Mouse (Mus musculus) G1E (cell line): Measurements from ENCODE around the gene Inhbc. TPM values are rescaled to one million over a fixed set of nuclear protein-coding genes. Genes with fewer than 3 reads are reported as not detected.

Experiments used
- ATAC-seq: 2 replicates; pipeline ENCODE4 v1.8.0; 2016; ENCODE audit warnings: mild to moderate bottlenecking; ENCODE audit not compliant: insufficient number of reproducible peaks, poor library complexity, low FRiP score, severe bottlenecking; ENCODE audit errors: extremely low read depth
- DNase-seq: peaks from one replicate; pipeline ENCODE4 v3.0.0; 2012; ENCODE audit warnings: low spot score
- H3K27me3 ChIP-seq: 2 replicates; pipeline ENCODE4 v1.6.1; 2012; ENCODE audit warnings: mild to moderate bottlenecking, low read length, inconsistent platforms; ENCODE audit not compliant: insufficient read depth
- H3K36me3 ChIP-seq: replicated peaks from 2 replicates; pipeline ENCODE3; 2012; ENCODE audit warnings: mild to moderate bottlenecking, inconsistent platforms
- H3K4me1 ChIP-seq: 2 replicates; pipeline ENCODE4 v1.6.1; 2012; ENCODE audit warnings: low read depth, low read length, inconsistent platforms, mixed read lengths; ENCODE audit not compliant: insufficient read depth
- H3K4me3 ChIP-seq: 2 replicates; pipeline ENCODE4 v1.5.1; 2012; ENCODE audit warnings: low read depth, mild to moderate bottlenecking, inconsistent platforms, low read length, moderate library complexity, mixed read lengths
- H3K9me3 ChIP-seq: replicated peaks from 2 replicates; pipeline ENCODE4 v1.6.1; 2012; ENCODE audit warnings: inconsistent platforms
- CTCF ChIP-seq: IDR thresholded peaks from 2 replicates; pipeline ENCODE4 v1.5.1; 2012; ENCODE audit warnings: low read depth, low read length, inconsistent platforms, mixed read lengths
- GATA1 ChIP-seq: IDR thresholded peaks from 2 replicates; pipeline ENCODE4 v1.6.1; 2012; ENCODE audit warnings: borderline replicate concordance, low read length, inconsistent platforms, mixed read lengths
- GATA2 ChIP-seq: IDR thresholded peaks from 2 replicates; pipeline ENCODE4 v1.6.1; 2012; ENCODE audit warnings: low read depth, low read length, inconsistent platforms, borderline replicate concordance
- POLR2AphosphoS5 ChIP-seq: IDR thresholded peaks from 2 replicates; pipeline ENCODE4 v1.6.1; 2012; ENCODE audit warnings: low read depth, low read length, inconsistent platforms; ENCODE audit not compliant: insufficient replicate concordance
- TAL1 ChIP-seq: conservative IDR thresholded peaks from 2 replicates; pipeline ENCODE4 v1.6.1; 2012; ENCODE audit warnings: low read depth, low read length, inconsistent platforms, mixed read lengths
- polyA plus RNA-seq: library from polyadenylated mRNA; stranded (reverse); fragments of >175 nt; gene quantifications from 2 replicates; pipeline ENCODE4 v1.2.3, GENCODE M21; 2012
- total RNA-seq, 2 experiments: library from RNA; stranded (forward) in 1 of 2; stranded (reverse) in 1 of 2; fragments of 200-1000 nt in 1 of 2; fragments of >200 nt in 1 of 2; fragmentation: Nextera tagmentation in 1 of 2; gene quantifications; 2 replicates each; pipeline ENCODE4 v1.2.3; 2014 to 2017

Inhbc gene
- total and polyA plus RNA-seq, 3 experiments = 0.05 TPM; not detected in 2

GRCm38 (mm10) chr10:127404701-127405100 is 34.5 kb upstream of the Inhbc start:
- TF ChIP-seq GATA1 (no peak), TAL1 (no peak), GATA2 (no peak), POLR2AphosphoS5 (no peak), CTCF (no peak)
- no peaks in the 10 kb centered on the region for H3K4me1 ChIP-seq
- no peaks in the 10 kb centered on the region for H3K27me3 ChIP-seq
- H3K4me3 ChIP-seq = no peak overlapping the region
- DNase-seq = no peak
- H3K9me3 ChIP-seq = no peaks in the 10 kb centered on the region
- ATAC-seq = no peak
- peaks cover 67% of the 10 kb centered on the region for H3K36me3 ChIP-seq

- H3K4me1 ChIP-seq = peaks cover 2% of the 10 kb centered on the region
- H3K27me3 ChIP-seq = no peaks in the 10 kb centered on the region
- no peak overlapping the region for H3K4me3 ChIP-seq
- no peaks in the 10 kb centered on the region for H3K9me3 ChIP-seq
- ATAC-seq (no peak), DNase-seq (no peak)
- TF ChIP-seq POLR2AphosphoS5 (no peak), GATA2 (no peak), TAL1 (no peak), CTCF (no peak), GATA1 (no peak)
- peaks cover 48% of the 10 kb centered on the region for H3K36me3 ChIP-seq
Observed at GRCm38 (mm10) chr10:127391774-127392173, 21.5 kb upstream of the Inhbc start.

- Histone ChIP-seq H3K9me3 (no peaks in the 10 kb centered on the region), H3K4me3 (peak overlapping the region; percentile 82; the same call in 1 of the 2 replicates), H3K27me3 (peaks cover 8% of the 10 kb centered on the region), H3K4me1 (peaks cover 22% of the 10 kb centered on the region), H3K36me3 (peaks cover 17% of the 10 kb centered on the region)
- TF ChIP-seq GATA2 = no peak
- no peak for TF ChIP-seq POLR2AphosphoS5
- TF ChIP-seq CTCF = no peak
- no peak for TF ChIP-seq TAL1
- no peak for TF ChIP-seq GATA1
- no peak for DNase-seq
- ATAC-seq = no peak
Observed at GRCm38 (mm10) chr10:127381743-127382134, 11.5 kb upstream of the Inhbc start.

- peak; percentile 59 for DNase-seq
- peaks cover 13% of the 10 kb centered on the region for H3K36me3 ChIP-seq
- H3K27me3 ChIP-seq = peaks cover 8% of the 10 kb centered on the region
- no peaks in the 10 kb centered on the region for H3K9me3 ChIP-seq
- H3K4me3 ChIP-seq = peak overlapping the region; percentile 82
- peaks cover 22% of the 10 kb centered on the region for H3K4me1 ChIP-seq
- no peak for TF ChIP-seq GATA1
- TF ChIP-seq TAL1 = no peak
- no peak for TF ChIP-seq CTCF
- no peak for TF ChIP-seq GATA2
- no peak for ATAC-seq
Observed at GRCm38 (mm10) chr10:127380767-127381742, 10.8 kb upstream of the Inhbc start.

- ATAC-seq (peak; percentile 79), DNase-seq (peak; percentile 92)
- no peaks in the 10 kb centered on the region for H3K9me3 ChIP-seq
- TF ChIP-seq CTCF (no peak), GATA1 (no peak), TAL1 (no peak), GATA2 (no peak)
- peaks cover 22% of the 10 kb centered on the region for H3K4me1 ChIP-seq
- peaks cover 8% of the 10 kb centered on the region for H3K27me3 ChIP-seq
- H3K36me3 ChIP-seq = peaks cover 9% of the 10 kb centered on the region
- H3K4me3 ChIP-seq = peak within 1 kb of the TSS; percentile 82
Observed at GRCm38 (mm10) chr10:127380251-127380691, 10.0 kb upstream of the Inhbc start, which contains the start of gene R3hdm2. Gene R3hdm2, plus strand, starts transcription at chr10:127380327.

GRCm38 (mm10) chr10:127379654-127380053 is 9.4 kb upstream of the Inhbc start:
- H3K4me3 ChIP-seq = peak overlapping the region; percentile 82
- peaks cover 22% of the 10 kb centered on the region for H3K4me1 ChIP-seq
- no peaks in the 10 kb centered on the region for H3K9me3 ChIP-seq
- H3K36me3 ChIP-seq = peaks cover 9% of the 10 kb centered on the region
- TF ChIP-seq CTCF (no peak), GATA1 (no peak), TAL1 (no peak), POLR2AphosphoS5 (no peak)
- H3K27me3 ChIP-seq = peaks cover 8% of the 10 kb centered on the region
- DNase-seq = no peak
- ATAC-seq = no peak
